Comparison of ENCODE assay signal across 18 mouse cellular contexts in genomic region chr3:95542171-95542570, GRCm38 (mm10). TPM values are rescaled to one million over a fixed set of nuclear protein-coding genes. Genes with fewer than 3 reads are reported as not detected.
"Had no signal": no experiment of that assay in that cellular context is flagged by ENCODE, and none has a peak within 500 bp of the region (broad histone marks: within the 10 kb centered on the region; RNA-seq: fewer than 3 reads in every experiment).

No protein-coding gene starts in this region.

- H3K9ac ChIP-seq: limb, embryonic 12.5 days; liver, embryonic 13.5 days; liver, postnatal 0 days; lung, embryonic 15.5 days; neural tube, embryonic 12.5 days had no signal

- H3K36me3 ChIP-seq: limb, embryonic 12.5 days; liver, embryonic 13.5 days; lung, embryonic 15.5 days; neural tube, embryonic 12.5 days had no signal

- H3K4me1 ChIP-seq: limb, embryonic 12.5 days; lung, embryonic 15.5 days; neural tube, embryonic 12.5 days had no signal

- H3K4me3 ChIP-seq: layer of hippocampus, adult 2 months; limb, embryonic 12.5 days; liver, embryonic 13.5 days; lung, embryonic 15.5 days; neural tube, embryonic 12.5 days had no signal

- H3K4me2 ChIP-seq: limb, embryonic 12.5 days; liver, embryonic 13.5 days; lung, embryonic 15.5 days; neural tube, embryonic 12.5 days had no signal

- H3K27me3 ChIP-seq: limb, embryonic 12.5 days; lung, embryonic 15.5 days; neural tube, embryonic 12.5 days had no signal

- ATAC-seq: liver, postnatal 0 days had no signal

- H3K9me3 ChIP-seq: limb, embryonic 12.5 days; liver, embryonic 13.5 days; lung, embryonic 15.5 days; neural tube, embryonic 12.5 days had no signal

- DNase-seq: kidney, adult 9 months; kidney, postnatal 36 days; liver; liver, embryonic 13.5 days; liver, postnatal 0 days; lung, postnatal 14 days; midbrain, embryonic 14.5 days; thymus, postnatal 36 days had no signal

- H3K27ac ChIP-seq: kidney, postnatal 0 days; layer of hippocampus, adult 2 months; limb, embryonic 12.5 days; liver, embryonic 13.5 days; lung, embryonic 15.5 days; neural tube, embryonic 12.5 days had no signal

RNA-seq across cellular contexts. Expression of gene Hormad1, which starts 17.3 kb away (rescaled TPM):
- total RNA-seq: layer of hippocampus, adult 2 months; layer of hippocampus, postnatal 10 days; left cerebral cortex, postnatal 36 days; monocyte, adult 5-6 weeks; neutrophil, adult 5-6 weeks had no signal
- polyA plus RNA-seq: kidney, postnatal 0 days; limb, embryonic 12.5 days; liver, postnatal 0 days; midbrain, embryonic 14.5 days; neural tube, embryonic 12.5 days; stomach, embryonic 16.5 days had no signal
